Mouse (Mus musculus) lung, embryonic 16.5 days (tissue): ENCODE results near the gene Gm13272. TPM values are rescaled to one million over a fixed set of nuclear protein-coding genes. Genes with fewer than 3 reads are reported as not detected.
"Not testable (repeated sequence)": the region's sequence is repeated elsewhere in the genome, so short reads cannot be mapped to it uniquely, and the experiment has no call there.

Experiments used
- ATAC-seq: fragments of 200-750 bp; cut with Nextera tagmentation; 2 replicates; pipeline ENCODE4 v1.8.0; 2017; ENCODE audit warnings: low read depth, mild to moderate bottlenecking, moderate library complexity
- H3K27ac ChIP-seq: fragments of 300-500 bp; sonication (generic); 2 replicates; pipeline ENCODE4 v1.5.1; 2014; ENCODE audit warnings: mild to moderate bottlenecking, control low read depth, low read length
- H3K27me3 ChIP-seq: fragments of 300-500 bp; sonication (generic); 2 replicates; pipeline ENCODE4 v1.6.1; 2014; ENCODE audit warnings: low read depth, low read length, mixed read lengths; ENCODE audit not compliant: control insufficient read depth, insufficient read depth
- H3K36me3 ChIP-seq: fragments of 300-500 bp; sonication (generic); 2 replicates; pipeline ENCODE4 v1.6.1; 2014; ENCODE audit warnings: low read length; ENCODE audit not compliant: control insufficient read depth, insufficient read depth
- H3K4me1 ChIP-seq: fragments of 300-500 bp; sonication (generic); replicated peaks from 2 replicates; pipeline ENCODE4 v1.6.1; 2014; ENCODE audit warnings: low read length, mixed read lengths; ENCODE audit not compliant: control insufficient read depth, insufficient read depth
- H3K4me2 ChIP-seq: fragments of 300-500 bp; sonication (generic); 2 replicates; pipeline ENCODE4 v1.6.1; 2014; ENCODE audit warnings: low read depth, low read length, control low read depth
- H3K4me3 ChIP-seq: fragments of 300-500 bp; sonication (generic); 2 replicates; pipeline ENCODE4 v1.5.1; 2014; ENCODE audit warnings: mild to moderate bottlenecking, low read length, control low read depth
- H3K9ac ChIP-seq: fragments of 300-500 bp; sonication (generic); 2 replicates; pipeline ENCODE4 v1.6.1; 2014; ENCODE audit warnings: low read length, control low read depth
- H3K9me3 ChIP-seq: fragments of 300-500 bp; sonication (generic); 2 replicates; pipeline ENCODE4 v1.6.1; 2016; ENCODE audit warnings: low read length; ENCODE audit not compliant: control insufficient read depth
- WGBS: fragments of 180-500 bp; shearing (Covaris S2); extraction: QIAGEN DNeasy Blood & Tissue Kit; methylation state at CpG from one replicate; pipeline ENCODE4 v1.1.7; 2014; 5-methylcytosine and 5-hydroxymethylcytosine counted together
- polyA plus RNA-seq: library from polyadenylated mRNA; unstranded; fragments of >200 nt; fragmentation: Nextera tagmentation; extraction: Ambion mirVana; gene quantifications from 2 replicates; pipeline ENCODE4 v1.2.1, GENCODE M21; 2015

The Gm13272 gene
- polyA plus RNA-seq, 1 experiment from 2014 or later = not detected

DNA sequence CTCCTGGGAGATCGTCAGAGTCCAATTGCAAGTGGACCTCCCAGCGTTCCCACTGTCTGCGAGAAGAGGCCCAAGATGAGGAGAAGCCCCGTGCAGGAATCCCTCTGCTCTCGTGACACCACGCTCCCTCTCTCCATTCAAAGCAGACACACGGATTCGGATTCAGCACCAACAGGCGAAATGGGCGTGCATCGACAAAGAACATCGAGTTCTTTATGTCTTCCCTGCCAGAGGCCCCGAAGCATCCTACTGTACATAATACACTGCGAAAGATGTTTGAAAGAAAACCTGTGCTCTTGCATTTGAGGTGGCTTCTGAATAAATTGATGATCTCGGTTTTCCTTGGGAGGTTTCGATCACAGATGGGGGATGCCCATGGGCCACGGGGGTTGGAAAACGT is 670 bp downstream of the Gm13272 start:
- H3K4me1 ChIP-seq, H3K27ac ChIP-seq, H3K36me3 ChIP-seq, H3K4me3 ChIP-seq, ATAC-seq, H3K27me3 ChIP-seq, H3K9me3 ChIP-seq, H3K4me2 ChIP-seq, H3K9ac ChIP-seq: not testable (repeated sequence)
- 42% methylated on average over 12 of the region's 18 CpGs for WGBS

DNA sequence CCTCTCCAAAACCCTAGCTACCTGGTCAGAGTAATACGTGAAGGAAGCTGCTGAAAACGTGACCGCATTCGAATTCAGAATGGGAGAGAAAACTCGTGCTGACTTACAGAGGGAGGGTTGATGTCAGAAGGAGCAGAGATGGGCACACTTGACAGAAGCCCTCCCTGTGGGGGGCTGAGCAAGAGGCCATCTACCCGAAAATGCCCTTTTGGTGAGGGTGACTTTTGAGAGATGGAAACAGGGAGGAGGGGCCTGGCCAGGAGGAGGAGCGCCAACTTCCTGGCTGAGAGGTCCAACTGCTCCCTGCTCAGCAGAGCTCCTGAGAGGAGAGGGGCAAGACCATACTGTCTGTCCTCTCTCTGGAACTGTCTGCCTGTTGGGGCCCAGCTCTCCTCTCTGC is 2.2 kb downstream of the Gm13272 start, which contains the start of gene Ifnz:
TSS of gene Ifnz (plus strand) at position 301 of the 400 bp plus-strand sequence.
- not testable (repeated sequence) for H3K9ac ChIP-seq

DNA sequence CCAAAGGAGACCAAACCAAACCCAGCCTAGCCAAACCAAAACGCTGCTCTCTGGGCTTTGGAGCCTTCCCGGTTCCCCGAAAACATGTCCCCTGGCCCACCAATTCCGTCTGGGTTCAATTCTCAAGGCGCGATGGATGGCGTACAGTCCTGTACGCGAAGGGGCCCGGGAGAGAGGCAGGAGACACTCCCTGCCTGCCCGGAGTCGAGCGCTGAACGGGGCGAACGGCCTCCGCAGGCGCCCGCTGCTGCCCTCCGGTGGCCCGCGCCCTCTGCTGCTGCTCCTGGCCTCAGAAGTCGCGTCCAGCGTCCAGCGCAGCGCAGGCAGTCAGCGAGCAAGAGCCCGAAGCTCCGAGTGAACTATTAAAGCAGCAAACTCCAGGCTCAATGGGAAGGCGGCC is 2.7 kb downstream of the Gm13272 start:
- not testable (repeated sequence) for H3K4me1 ChIP-seq, H3K36me3 ChIP-seq, H3K27me3 ChIP-seq, H3K9me3 ChIP-seq, H3K9ac ChIP-seq, ATAC-seq
- H3K27ac ChIP-seq = peak overlapping the region; percentile 57; the same call in 1 of the 2 replicates
- H3K4me2 ChIP-seq = 0 out of 2 replicates have a peak overlapping the region, but pooled peaks have one; percentile 22
- peak overlapping the region; percentile 37 for H3K4me3 ChIP-seq
- 0% methylated on average over 3 of the region's 31 CpGs for WGBS

More for the DNA sequence above, 2.2 kb downstream of the Gm13272 start, which contains the start of gene Ifnz:
- Histone ChIP-seq H3K4me2 (0 out of 2 replicates have a peak within 1 kb of the TSS, but pooled peaks have one; percentile 22), H3K27ac (peak within 1 kb of the TSS; percentile 57; the same call in 1 of the 2 replicates), H3K4me3 (peak within 1 kb of the TSS; percentile 37)
- not testable (repeated sequence) for ATAC-seq, H3K9me3 ChIP-seq, H3K4me1 ChIP-seq, H3K36me3 ChIP-seq, H3K27me3 ChIP-seq
- WGBS = 11% methylated on average over 3 of the region's 7 CpGs

DNA sequence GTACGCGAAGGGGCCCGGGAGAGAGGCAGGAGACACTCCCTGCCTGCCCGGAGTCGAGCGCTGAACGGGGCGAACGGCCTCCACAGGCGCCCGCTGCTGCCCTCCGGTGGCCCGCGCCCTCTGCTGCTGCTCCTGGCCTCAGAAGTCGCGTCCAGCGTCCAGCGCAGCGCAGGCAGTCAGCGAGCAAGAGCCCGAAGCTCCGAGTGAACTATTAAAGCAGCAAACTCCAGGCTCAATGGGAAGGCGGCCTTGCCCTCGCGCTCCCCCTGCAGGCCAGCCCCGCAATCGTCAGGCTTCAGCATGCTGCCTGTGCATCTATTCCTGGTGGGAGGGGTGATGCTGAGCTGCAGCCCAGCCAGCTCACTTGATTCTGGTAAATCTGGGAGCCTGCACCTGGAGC is 5.8 kb downstream of the Gm13272 start, which contains the start of gene Gm13276:
TSS of gene Gm13276 (plus strand) at position 301 of the 400 bp plus-strand sequence.
- H3K36me3 ChIP-seq, H3K9ac ChIP-seq, H3K4me2 ChIP-seq, H3K9me3 ChIP-seq, ATAC-seq, H3K4me1 ChIP-seq, H3K27ac ChIP-seq, H3K27me3 ChIP-seq, H3K4me3 ChIP-seq: not testable (repeated sequence)
- WGBS = no CpG with 5 or more reads among the region's 27 CpGs

DNA sequence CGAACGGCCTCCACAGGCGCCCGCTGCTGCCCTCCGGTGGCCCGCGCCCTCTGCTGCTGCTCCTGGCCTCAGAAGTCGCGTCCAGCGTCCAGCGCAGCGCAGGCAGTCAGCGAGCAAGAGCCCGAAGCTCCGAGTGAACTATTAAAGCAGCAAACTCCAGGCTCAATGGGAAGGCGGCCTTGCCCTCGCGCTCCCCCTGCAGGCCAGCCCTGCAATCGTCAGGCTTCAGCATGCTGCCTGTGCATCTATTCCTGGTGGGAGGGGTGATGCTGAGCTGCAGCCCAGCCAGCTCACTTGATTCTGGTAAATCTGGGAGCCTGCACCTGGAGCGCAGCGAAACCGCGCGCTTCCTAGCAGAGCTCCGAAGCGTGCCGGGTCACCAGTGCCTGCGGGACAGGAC is 8.8 kb downstream of the Gm13272 start, which contains the start of gene Gm13277:
TSS of gene Gm13277 (plus strand) at position 231 of the 400 bp plus-strand sequence.
- H3K36me3 ChIP-seq, H3K9ac ChIP-seq, H3K27me3 ChIP-seq, H3K27ac ChIP-seq, H3K9me3 ChIP-seq, H3K4me3 ChIP-seq, H3K4me2 ChIP-seq, ATAC-seq, H3K4me1 ChIP-seq: not testable (repeated sequence)
- 0% methylated on average over 2 of the region's 28 CpGs for WGBS

DNA sequence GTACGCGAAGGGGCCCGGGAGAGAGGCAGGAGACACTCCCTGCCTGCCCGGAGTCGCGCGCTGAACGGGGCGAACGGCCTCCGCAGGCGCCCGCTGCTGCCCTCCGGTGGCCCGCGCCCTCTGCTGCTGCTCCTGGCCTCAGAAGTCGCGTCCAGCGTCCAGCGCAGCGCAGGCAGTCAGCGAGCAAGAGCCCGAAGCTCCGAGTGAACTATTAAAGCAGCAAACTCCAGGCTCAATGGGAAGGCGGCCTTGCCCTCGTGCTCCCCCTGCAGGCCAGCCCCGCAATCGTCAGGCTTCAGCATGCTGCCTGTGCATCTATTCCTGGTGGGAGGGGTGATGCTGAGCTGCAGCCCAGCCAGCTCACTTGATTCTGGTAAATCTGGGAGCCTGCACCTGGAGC is 11.6 kb downstream of the Gm13272 start, which contains the start of gene Gm13278:
TSS of gene Gm13278 (plus strand) at position 301 of the 400 bp plus-strand sequence.
- not testable (repeated sequence) for H3K36me3 ChIP-seq, H3K27ac ChIP-seq, H3K4me1 ChIP-seq, H3K9me3 ChIP-seq, H3K27me3 ChIP-seq, H3K9ac ChIP-seq, H3K4me2 ChIP-seq, ATAC-seq, H3K4me3 ChIP-seq
- WGBS = no CpG with 5 or more reads among the region's 28 CpGs

DNA sequence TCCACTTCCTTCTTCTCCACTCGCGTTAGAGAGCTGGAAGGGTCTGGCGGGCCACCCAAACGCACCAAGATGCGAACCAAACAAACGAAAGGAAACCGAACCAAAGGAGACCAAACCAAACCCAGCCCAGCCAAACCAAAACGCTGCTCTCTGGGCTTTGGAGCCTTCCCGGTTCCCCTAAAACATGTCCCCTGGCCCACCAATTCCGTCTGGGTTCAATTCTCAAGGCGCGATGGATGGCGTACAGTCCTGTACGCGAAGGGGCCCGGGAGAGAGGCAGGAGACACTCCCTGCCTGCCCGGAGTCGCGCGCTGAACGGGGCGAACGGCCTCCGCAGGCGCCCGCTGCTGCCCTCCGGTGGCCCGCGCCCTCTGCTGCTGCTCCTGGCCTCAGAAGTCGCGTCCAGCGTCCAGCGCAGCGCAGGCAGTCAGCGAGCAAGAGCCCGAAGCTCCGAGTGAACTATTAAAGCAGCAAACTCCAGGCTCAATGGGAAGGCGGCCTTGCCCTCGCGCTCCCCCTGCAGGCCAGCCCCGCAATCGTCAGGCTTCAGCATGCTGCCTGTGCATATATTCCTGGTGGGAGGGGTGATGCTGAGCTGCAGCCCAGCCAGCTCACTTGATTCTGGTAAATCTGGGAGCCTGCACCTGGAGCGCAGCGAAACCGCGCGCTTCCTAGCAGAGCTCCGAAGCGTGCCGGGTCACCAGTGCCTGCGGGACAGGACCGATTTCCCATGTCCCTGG is 14.5 kb downstream of the Gm13272 start, which contains the start of gene Gm13275:
TSS of gene Gm13275 (plus strand) at position 552 of the 740 bp plus-strand sequence.
- WGBS = 0% methylated on average over 8 of the region's 52 CpGs

DNA sequence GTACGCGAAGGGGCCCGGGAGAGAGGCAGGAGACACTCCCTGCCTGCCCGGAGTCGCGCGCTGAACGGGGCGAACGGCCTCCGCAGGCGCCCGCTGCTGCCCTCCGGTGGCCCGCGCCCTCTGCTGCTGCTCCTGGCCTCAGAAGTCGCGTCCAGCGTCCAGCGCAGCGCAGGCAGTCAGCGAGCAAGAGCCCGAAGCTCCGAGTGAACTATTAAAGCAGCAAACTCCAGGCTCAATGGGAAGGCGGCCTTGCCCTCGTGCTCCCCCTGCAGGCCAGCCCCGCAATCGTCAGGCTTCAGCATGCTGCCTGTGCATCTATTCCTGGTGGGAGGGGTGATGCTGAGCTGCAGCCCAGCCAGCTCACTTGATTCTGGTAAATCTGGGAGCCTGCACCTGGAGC is 17.4 kb downstream of the Gm13272 start, which contains the start of gene Gm13279:
TSS of gene Gm13279 (plus strand) at position 301 of the 400 bp plus-strand sequence.
- no CpG with 5 or more reads among the region's 28 CpGs for WGBS
- not testable (repeated sequence) for H3K9ac ChIP-seq, H3K4me1 ChIP-seq, ATAC-seq, H3K4me2 ChIP-seq, H3K27ac ChIP-seq, H3K27me3 ChIP-seq, H3K9me3 ChIP-seq, H3K36me3 ChIP-seq, H3K4me3 ChIP-seq

More for the DNA sequence above, 14.5 kb downstream of the Gm13272 start, which contains the start of gene Gm13275:
- not testable (repeated sequence) for H3K4me3 ChIP-seq, H3K27ac ChIP-seq, H3K36me3 ChIP-seq, H3K9ac ChIP-seq, H3K4me1 ChIP-seq, H3K4me2 ChIP-seq, ATAC-seq, H3K27me3 ChIP-seq, H3K9me3 ChIP-seq

DNA sequence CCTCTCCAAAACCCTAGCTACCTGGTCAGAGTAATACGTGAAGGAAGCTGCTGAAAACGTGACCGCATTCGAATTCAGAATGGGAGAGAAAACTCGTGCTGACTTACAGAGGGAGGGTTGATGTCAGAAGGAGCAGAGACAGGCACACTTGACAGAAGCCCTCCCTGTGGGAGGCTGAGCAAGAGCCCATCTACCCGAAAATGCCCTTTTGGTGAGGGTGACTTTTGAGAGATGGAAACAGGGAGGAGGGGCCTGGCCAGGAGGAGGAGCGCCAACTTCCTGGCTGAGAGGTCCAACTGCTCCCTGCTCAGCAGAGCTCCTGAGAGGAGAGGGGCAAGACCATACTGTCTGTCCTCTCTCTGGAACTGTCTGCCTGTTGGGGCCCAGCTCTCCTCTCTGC is 19.7 kb downstream of the Gm13272 start, which contains the start of gene Gm13285:
TSS of gene Gm13285 (plus strand) at position 301 of the 400 bp plus-strand sequence.
- H3K9ac ChIP-seq, H3K4me1 ChIP-seq, H3K27ac ChIP-seq, H3K4me3 ChIP-seq, ATAC-seq, H3K27me3 ChIP-seq, H3K9me3 ChIP-seq, H3K36me3 ChIP-seq, H3K4me2 ChIP-seq: not testable (repeated sequence)
- 6% methylated on average over 2 of the region's 7 CpGs for WGBS
